Mouse (Mus musculus) forebrain, embryonic 14.5 days (tissue): ENCODE data around the gene Ttll2. TPM values are rescaled to one million over a fixed set of nuclear protein-coding genes. Genes with fewer than 3 reads are reported as not detected.
"Not testable (repeated sequence)": the region's sequence is repeated elsewhere in the genome, so short reads cannot be mapped to it uniquely, and the experiment has no call there.

Source experiments
- ATAC-seq: fragments of 200-750 bp; cut with Nextera tagmentation; 2 replicates; pipeline ENCODE4 v1.8.0; 2017; ENCODE audit warnings: mild to moderate bottlenecking, moderate library complexity
- DNase-seq: peaks from one replicate; pipeline ENCODE4 v3.0.0-alpha.2; 2015; ENCODE audit warnings: low spot score
- H3K27ac ChIP-seq: fragments of 300-500 bp; sonication (generic); 2 replicates; pipeline ENCODE4 v1.5.1; 2014; ENCODE audit warnings: low read depth, mild to moderate bottlenecking, control low read depth, low read length, moderate library complexity
- H3K27me3 ChIP-seq: fragments of 300-500 bp; sonication (generic); replicated peaks from 2 replicates; pipeline ENCODE4 v1.6.1; 2014; ENCODE audit warnings: low read length, control low read depth, mixed read lengths; ENCODE audit not compliant: control insufficient read depth, insufficient read depth
- H3K36me3 ChIP-seq: fragments of 300-500 bp; sonication (generic); 2 replicates; pipeline ENCODE4 v1.6.1; 2014; ENCODE audit warnings: low read length, control low read depth; ENCODE audit not compliant: control insufficient read depth, insufficient read depth
- H3K4me1 ChIP-seq: fragments of 300-500 bp; sonication (generic); 2 replicates; pipeline ENCODE4 v1.6.1; 2014; ENCODE audit warnings: antibody characterized with exemption, low read length, control low read depth; ENCODE audit not compliant: control insufficient read depth, insufficient read depth
- H3K4me2 ChIP-seq: fragments of 300-500 bp; sonication (generic); 2 replicates; pipeline ENCODE4 v1.6.1; 2014; ENCODE audit warnings: mild to moderate bottlenecking, control low read depth, low read length
- H3K4me3 ChIP-seq: fragments of 300-500 bp; sonication (generic); 2 replicates; pipeline ENCODE4 v1.5.1; 2014; ENCODE audit warnings: low read depth, low read length, control low read depth
- H3K9ac ChIP-seq: fragments of 300-500 bp; sonication (generic); 2 replicates; pipeline ENCODE4 v1.6.1; 2014; ENCODE audit warnings: mild to moderate bottlenecking, low read length, control low read depth, moderate library complexity
- H3K9me3 ChIP-seq: fragments of 300-500 bp; sonication (generic); replicated peaks from 2 replicates; pipeline ENCODE4 v1.6.1; 2016; ENCODE audit warnings: low read length, control low read depth, mixed read lengths; ENCODE audit not compliant: control insufficient read depth
- WGBS: fragments of 180-500 bp; shearing (Covaris S2); extraction: QIAGEN DNeasy Blood & Tissue Kit; methylation state at CpG from one replicate; pipeline ENCODE4 v1.1.7; 2014; 5-methylcytosine and 5-hydroxymethylcytosine counted together
- polyA plus RNA-seq: library from polyadenylated mRNA; unstranded; fragments of >200 nt; fragmentation: Nextera tagmentation; extraction: Ambion mirVana; gene quantifications from 2 replicates; pipeline ENCODE4 v1.2.1, GENCODE M21; 2014

The Ttll2 gene
- polyA plus RNA-seq, 1 experiment from 2014 or later, result not detected

DNA sequence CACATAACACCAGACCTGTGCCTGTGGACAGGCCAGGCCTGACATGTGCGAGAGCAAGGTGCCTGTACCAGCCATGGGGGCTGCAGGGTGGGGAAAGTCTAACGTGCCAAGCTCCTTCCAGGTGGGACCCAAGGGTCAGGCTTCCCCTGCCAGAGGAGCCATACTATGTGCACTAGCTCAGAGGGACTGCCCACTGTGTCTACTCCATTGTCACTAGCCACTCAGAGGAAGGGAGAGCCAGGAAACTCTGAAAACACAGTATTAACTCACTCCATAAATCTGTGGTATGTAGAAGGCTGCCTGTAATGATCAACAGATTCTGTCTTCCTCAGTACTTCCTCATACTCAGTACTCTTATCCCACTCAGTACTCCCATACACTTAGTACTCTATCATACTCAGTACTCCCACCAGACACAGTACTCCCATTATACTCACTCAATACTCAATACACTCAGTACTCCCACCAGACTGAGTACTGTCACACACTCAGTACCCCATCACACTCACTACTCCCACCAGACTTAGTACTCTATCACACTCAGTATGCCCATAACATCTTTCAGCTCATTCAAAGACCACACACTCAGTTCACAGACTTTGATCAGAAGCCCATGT, 36.0 kb upstream of the Ttll2 start:
- not testable (repeated sequence) for H3K4me2 ChIP-seq, H3K9me3 ChIP-seq, DNase-seq, H3K36me3 ChIP-seq, H3K27ac ChIP-seq, ATAC-seq, H3K4me3 ChIP-seq, H3K4me1 ChIP-seq, H3K9ac ChIP-seq, H3K27me3 ChIP-seq
- no CpG with 5 or more reads among the region's 2 CpGs for WGBS

GRCm38 (mm10) chr17:7386016-7386415, 33.5 kb upstream of the Ttll2 start:
- not testable (repeated sequence) for H3K27ac ChIP-seq, H3K27me3 ChIP-seq, ATAC-seq, H3K4me3 ChIP-seq, H3K4me1 ChIP-seq, H3K9me3 ChIP-seq, H3K9ac ChIP-seq, H3K4me2 ChIP-seq, H3K36me3 ChIP-seq
- peak; percentile 17 for DNase-seq
- 68% methylated on average over 8 of the region's 8 CpGs for WGBS

DNA sequence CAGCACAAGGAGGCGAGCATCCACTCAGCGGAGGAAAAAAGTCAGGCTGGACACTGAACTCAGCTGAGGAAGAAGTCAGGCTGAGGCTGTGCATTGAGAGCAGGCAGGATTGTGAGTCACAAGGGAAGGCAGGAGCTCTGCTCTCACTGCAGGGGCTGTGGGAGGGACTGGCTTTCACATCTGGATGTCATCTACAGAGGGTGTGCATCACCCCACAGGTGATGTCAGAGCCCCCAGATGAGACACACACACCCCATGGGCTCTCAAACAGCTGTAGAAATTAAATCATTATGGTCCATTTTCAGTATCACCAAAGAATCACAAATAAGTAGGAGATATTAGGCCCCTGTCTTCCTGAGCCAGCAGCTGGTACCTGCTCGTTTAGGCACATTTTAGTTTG, 32.9 kb upstream of the Ttll2 start, which contains the start of gene Unc93a2:
Unc93a2 (minus strand) TSS at position 101 of the 400 bp plus-strand sequence.
- H3K9ac ChIP-seq, H3K4me3 ChIP-seq, ATAC-seq, H3K4me2 ChIP-seq, H3K4me1 ChIP-seq, DNase-seq, H3K27me3 ChIP-seq, H3K9me3 ChIP-seq, H3K36me3 ChIP-seq, H3K27ac ChIP-seq: not testable (repeated sequence)
- WGBS, result 66% methylated on average over 3 of the region's 3 CpGs

GRCm38 (mm10) chr17:7383167-7384143, 31.0 kb upstream of the Ttll2 start:
- H3K27me3 ChIP-seq, DNase-seq, H3K36me3 ChIP-seq, H3K9ac ChIP-seq, H3K27ac ChIP-seq, H3K9me3 ChIP-seq, H3K4me3 ChIP-seq, ATAC-seq, H3K4me1 ChIP-seq, H3K4me2 ChIP-seq: not testable (repeated sequence)
- whole genome bisulfite sequencing, result 86% methylated on average over 7 of the region's 13 CpGs

- not testable (repeated sequence) for H3K9ac ChIP-seq, DNase-seq, H3K27me3 ChIP-seq, H3K9me3 ChIP-seq, H3K27ac ChIP-seq, H3K4me1 ChIP-seq, H3K4me2 ChIP-seq, H3K36me3 ChIP-seq, H3K4me3 ChIP-seq, ATAC-seq
- 70% methylated on average over 1 of the region's 3 CpGs for WGBS
Measured at GRCm38 (mm10) chr17:7382711-7383110, 30.2 kb upstream of the Ttll2 start.

GRCm38 (mm10) chr17:7377907-7378306, 25.4 kb upstream of the Ttll2 start:
- H3K4me1 ChIP-seq, H3K9me3 ChIP-seq, H3K4me3 ChIP-seq, H3K36me3 ChIP-seq, H3K4me2 ChIP-seq, H3K27me3 ChIP-seq, H3K9ac ChIP-seq, H3K27ac ChIP-seq, DNase-seq, ATAC-seq: not testable (repeated sequence)
- whole genome bisulfite sequencing, result 22% methylated on average over 2 of the region's 3 CpGs

- H3K4me3 ChIP-seq, H3K9ac ChIP-seq, ATAC-seq: not testable (repeated sequence)
Measured at GRCm38 (mm10) chr17:7376951-7377700, 24.6 kb upstream of the Ttll2 start.

DNA sequence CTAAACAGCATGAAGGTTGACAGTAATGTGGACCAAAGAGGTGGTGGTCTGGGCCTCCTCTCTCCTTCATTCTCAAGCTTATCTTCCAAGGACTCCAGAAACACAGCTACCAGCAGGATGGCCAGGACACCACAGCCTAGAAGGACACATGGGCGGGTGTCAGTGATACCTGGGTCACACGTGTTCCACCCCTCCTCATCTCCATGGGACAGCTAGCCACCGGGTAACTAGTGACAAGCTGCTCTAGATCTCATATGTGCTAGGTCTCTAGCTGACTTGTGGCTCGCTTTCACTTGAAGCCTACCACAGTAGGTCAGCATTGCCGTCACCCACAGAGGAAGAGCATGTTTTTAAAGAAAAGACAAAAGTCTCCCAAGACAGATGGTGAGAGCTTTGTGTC, 19.4 kb upstream of the Ttll2 start, which contains the start of gene Gm49630:
Gm49630 (minus strand) TSS at position 101 of the 400 bp plus-strand sequence.
- not testable (repeated sequence) for DNase-seq, H3K27me3 ChIP-seq, ATAC-seq, H3K36me3 ChIP-seq, H3K27ac ChIP-seq, H3K4me3 ChIP-seq, H3K9me3 ChIP-seq, H3K9ac ChIP-seq, H3K4me2 ChIP-seq, H3K4me1 ChIP-seq
- WGBS, result 89% methylated on average over 2 of the region's 5 CpGs

More at GRCm38 (mm10) chr17:7376951-7377700, 24.6 kb upstream of the Ttll2 start:
- not testable (repeated sequence) for H3K4me1 ChIP-seq, H3K27me3 ChIP-seq, H3K36me3 ChIP-seq, DNase-seq, H3K9me3 ChIP-seq, H3K4me2 ChIP-seq, H3K27ac ChIP-seq
- no CpG with 5 or more reads among the region's 3 CpGs for WGBS
